Mouse (Mus musculus): ENCODE results near the gene Cyp26c1.

Cyp26c1 gene

GRCm38 (mm10) chr19:37695762-37696602 is 10.6 kb downstream of the Cyp26c1 start:
- Histone ChIP-seq H3K9me3 (ENCODE audit: low read length) (no peaks in the 10 kb centered on the region), H3K36me3 (ENCODE audit: insufficient read depth, low read length) (no peaks in the 10 kb centered on the region), H3K4me3 (replicated peaks; ENCODE audit: low read length) (0 out of 2 replicates have a peak overlapping the region, but pooled peaks have one; percentile 29), H3K27me3 (ENCODE audit: insufficient read depth, low read length) (peaks cover 100% of the 10 kb centered on the region), H3K4me1 (replicated peaks; ENCODE audit: low read depth, low read length) (peaks cover 52% of the 10 kb centered on the region)
- TF ChIP-seq POU5F1 (IDR thresholded peaks at IDR 0.05; ENCODE audit: borderline replicate concordance, low read length) (no peak), NANOG (IDR thresholded peaks at IDR 0.05; ENCODE audit: borderline replicate concordance, low read length) (no peak), CTCF (conservative IDR thresholded peaks at IDR 0.05; ENCODE audit: low read length) (0 out of 2 replicates have a peak, but pooled peaks have one; percentile 6)

- H3K4me3 ChIP-seq (replicated peaks; ENCODE audit: low read length) = 0 out of 2 replicates have a peak overlapping the region, but pooled peaks have one; percentile 5
- peaks cover 51% of the 10 kb centered on the region for H3K4me1 ChIP-seq (replicated peaks; ENCODE audit: low read depth, low read length)
- H3K9me3 ChIP-seq (ENCODE audit: low read length) = no peaks in the 10 kb centered on the region
- TF ChIP-seq CTCF (conservative IDR thresholded peaks at IDR 0.05; ENCODE audit: low read length) = no peak
- TF ChIP-seq POU5F1 (IDR thresholded peaks at IDR 0.05; ENCODE audit: borderline replicate concordance, low read length) = no peak
- no peak for TF ChIP-seq NANOG (IDR thresholded peaks at IDR 0.05; ENCODE audit: borderline replicate concordance, low read length)
- no peaks in the 10 kb centered on the region for H3K36me3 ChIP-seq (ENCODE audit: insufficient read depth, low read length)
- H3K27me3 ChIP-seq (ENCODE audit: insufficient read depth, low read length) = peaks cover 97% of the 10 kb centered on the region
Measured at GRCm38 (mm10) chr19:37696603-37697334, 11.4 kb downstream of the Cyp26c1 start.

GRCm38 (mm10) chr19:37697335-37697636 is 11.9 kb downstream of the Cyp26c1 start:
- no peak for TF ChIP-seq NANOG (IDR thresholded peaks at IDR 0.05; ENCODE audit: borderline replicate concordance, low read length)
- no peak for TF ChIP-seq CTCF (conservative IDR thresholded peaks at IDR 0.05; ENCODE audit: low read length)
- TF ChIP-seq POU5F1 (IDR thresholded peaks at IDR 0.05; ENCODE audit: borderline replicate concordance, low read length) = no peak
- Histone ChIP-seq H3K4me1 (replicated peaks; ENCODE audit: low read depth, low read length) (peaks cover 50% of the 10 kb centered on the region), H3K4me3 (replicated peaks; ENCODE audit: low read length) (peak overlapping the region; percentile 72), H3K27me3 (ENCODE audit: insufficient read depth, low read length) (peaks cover 97% of the 10 kb centered on the region), H3K36me3 (ENCODE audit: insufficient read depth, low read length) (no peaks in the 10 kb centered on the region), H3K9me3 (ENCODE audit: low read length) (no peaks in the 10 kb centered on the region)

GRCm38 (mm10) chr19:37697651-37698272 is 12.4 kb downstream of the Cyp26c1 start, which contains the start of gene Cyp26a1:
TSS of gene Cyp26a1 (plus strand) at chr19:37697798.
- H3K36me3 ChIP-seq (ENCODE audit: insufficient read depth, low read length) = no peaks in the 10 kb centered on the region
- H3K27me3 ChIP-seq (ENCODE audit: insufficient read depth, low read length) = peaks cover 97% of the 10 kb centered on the region
- no peaks in the 10 kb centered on the region for H3K9me3 ChIP-seq (ENCODE audit: low read length)
- TF ChIP-seq NANOG (IDR thresholded peaks at IDR 0.05; ENCODE audit: borderline replicate concordance, low read length) = no peak
- TF ChIP-seq POU5F1 (IDR thresholded peaks at IDR 0.05; ENCODE audit: borderline replicate concordance, low read length) = no peak
- no peak for TF ChIP-seq CTCF (conservative IDR thresholded peaks at IDR 0.05; ENCODE audit: low read length)
- H3K4me1 ChIP-seq (replicated peaks; ENCODE audit: low read depth, low read length) = peaks cover 46% of the 10 kb centered on the region
- H3K4me3 ChIP-seq (replicated peaks; ENCODE audit: low read length) = peak within 1 kb of the TSS; percentile 72

GRCm38 (mm10) chr19:37698273-37699160 is 13.1 kb downstream of the Cyp26c1 start:
- Histone ChIP-seq H3K4me3 (replicated peaks; ENCODE audit: low read length) (peak overlapping the region; percentile 72), H3K4me1 (replicated peaks; ENCODE audit: low read depth, low read length) (peaks cover 45% of the 10 kb centered on the region), H3K36me3 (ENCODE audit: insufficient read depth, low read length) (no peaks in the 10 kb centered on the region), H3K9me3 (ENCODE audit: low read length) (no peaks in the 10 kb centered on the region), H3K27me3 (ENCODE audit: insufficient read depth, low read length) (peaks cover 97% of the 10 kb centered on the region)
- no peak for TF ChIP-seq CTCF (conservative IDR thresholded peaks at IDR 0.05; ENCODE audit: low read length)

- no peaks in the 10 kb centered on the region for H3K36me3 ChIP-seq (ENCODE audit: insufficient read depth, low read length)
- TF ChIP-seq CTCF (conservative IDR thresholded peaks at IDR 0.05; ENCODE audit: low read length) = no peak
- TF ChIP-seq POU5F1 (IDR thresholded peaks at IDR 0.05; ENCODE audit: borderline replicate concordance, low read length) = no peak
- H3K4me3 ChIP-seq (replicated peaks; ENCODE audit: low read length) = no peak overlapping the region
- H3K9me3 ChIP-seq (ENCODE audit: low read length) = no peaks in the 10 kb centered on the region
- H3K27me3 ChIP-seq (ENCODE audit: insufficient read depth, low read length) = peaks cover 90% of the 10 kb centered on the region
- H3K4me1 ChIP-seq (replicated peaks; ENCODE audit: low read depth, low read length) = peaks cover 53% of the 10 kb centered on the region
Measured at GRCm38 (mm10) chr19:37699711-37700110, 14.3 kb downstream of the Cyp26c1 start.

GRCm38 (mm10) chr19:37702377-37703076 is 17.1 kb downstream of the Cyp26c1 start:
- Histone ChIP-seq H3K27me3 (ENCODE audit: insufficient read depth, low read length) (peaks cover 89% of the 10 kb centered on the region), H3K4me3 (replicated peaks; ENCODE audit: low read length) (no peak overlapping the region), H3K36me3 (ENCODE audit: insufficient read depth, low read length) (no peaks in the 10 kb centered on the region), H3K9me3 (ENCODE audit: low read length) (no peaks in the 10 kb centered on the region), H3K4me1 (replicated peaks; ENCODE audit: low read depth, low read length) (peaks cover 37% of the 10 kb centered on the region)
- TF ChIP-seq POU5F1 (IDR thresholded peaks at IDR 0.05; ENCODE audit: borderline replicate concordance, low read length) (no peak), NANOG (IDR thresholded peaks at IDR 0.05; ENCODE audit: borderline replicate concordance, low read length) (no peak), CTCF (conservative IDR thresholded peaks at IDR 0.05; ENCODE audit: low read length) (no peak)
